Mouse (Mus musculus): Measurements from ENCODE around the gene Ctbp2.

DNA sequence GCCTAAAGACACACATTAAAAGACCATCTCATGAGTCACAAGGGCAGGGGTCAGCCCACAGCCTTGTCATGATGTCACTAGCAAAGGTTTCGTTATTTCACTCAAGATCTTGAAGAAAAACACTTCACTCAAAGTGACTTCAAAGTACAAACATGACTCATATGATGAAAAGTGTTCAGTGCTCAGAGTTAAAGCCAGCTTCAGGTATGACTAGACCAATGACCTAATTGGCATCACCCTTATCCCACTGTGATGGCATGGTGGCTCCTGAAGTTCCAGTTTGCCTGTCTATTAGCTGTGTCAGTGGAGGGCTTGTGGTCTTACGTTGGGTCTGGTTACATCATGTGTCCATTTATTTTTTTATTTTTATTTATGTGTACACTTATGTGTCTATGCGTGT lies 35.4 kb upstream of the Ctbp2 start:
- no peak for TF ChIP-seq CTCF (IDR thresholded peaks at IDR 0.05; ENCODE audit: low read depth, low read length)
- TF ChIP-seq GATA2 (IDR thresholded peaks at IDR 0.05; ENCODE audit: borderline replicate concordance, low read depth, low read length): no peak
- no peak for TF ChIP-seq GATA1 (IDR thresholded peaks at IDR 0.05; ENCODE audit: borderline replicate concordance, low read length)
- TF ChIP-seq POLR2AphosphoS5 (IDR thresholded peaks at IDR 0.05; ENCODE audit: insufficient replicate concordance, low read depth, low read length): no peak

Measured in G1E (cell line).